Mouse (Mus musculus) kidney, postnatal 4 days (tissue): ENCODE results near the gene Acsf2.

Experiments used
- DNase-seq, 2 experiments: peaks; one replicate each; pipeline ENCODE4 v3.0.0; 2021; ENCODE audit warnings: mixed read lengths in 2 of 2

Acsf2 gene

DNA sequence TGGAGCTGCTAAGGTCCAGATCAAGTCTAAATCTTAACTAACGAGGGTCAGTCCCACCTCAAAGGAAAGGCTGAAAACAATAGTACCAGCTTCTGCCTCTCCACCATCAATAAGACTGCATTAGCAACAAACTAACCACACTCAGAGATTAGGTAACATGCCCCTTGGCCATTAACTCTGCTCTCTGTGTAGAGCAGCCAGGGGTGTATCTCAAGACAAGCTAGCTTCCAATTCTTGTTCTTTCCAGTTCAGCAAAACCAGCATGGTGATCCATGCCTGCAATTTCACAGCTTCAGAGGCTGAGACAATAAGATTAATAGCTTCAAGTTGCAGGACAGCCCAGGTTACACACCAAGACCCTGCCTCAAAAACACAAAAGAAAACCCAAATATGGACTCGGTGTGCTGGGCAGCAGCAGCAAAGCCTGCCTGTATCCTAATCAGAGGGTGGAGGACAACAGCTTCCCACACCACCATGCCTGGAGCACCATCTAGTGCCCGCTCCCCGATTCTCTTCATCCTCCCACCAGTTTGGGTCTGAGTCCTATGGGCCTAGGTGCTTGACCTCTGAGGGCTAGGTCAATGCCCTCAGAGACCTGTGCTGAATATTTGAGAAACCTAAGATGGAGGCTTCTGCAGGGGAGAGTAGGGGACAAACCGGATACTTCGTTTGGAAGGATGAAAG lies 3.1 kb downstream of the Acsf2 start:
- DNase-seq: peak in 1 of 2 experiments; percentile 37

DNA sequence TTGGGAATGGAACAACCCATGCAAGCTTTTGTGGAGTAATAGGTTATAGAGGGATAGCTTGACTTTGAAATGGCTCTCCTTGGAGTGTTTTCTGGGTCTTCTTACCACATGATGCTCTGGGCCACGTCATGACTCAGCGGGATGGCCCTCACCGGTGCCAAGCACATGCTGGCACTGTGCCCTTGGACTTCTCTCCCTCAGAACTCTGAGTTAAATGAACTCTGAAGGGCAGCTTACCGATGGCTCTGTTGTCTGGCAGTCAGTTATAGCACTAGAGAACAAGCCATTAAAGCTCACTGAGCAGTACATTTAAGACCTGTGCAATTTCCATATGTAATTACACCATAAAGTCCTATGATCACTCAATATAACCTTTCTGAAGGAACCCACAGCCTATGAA lies 4.4 kb downstream of the Acsf2 start:
- peak; percentile 41 to 66 for DNase-seq

- DNase-seq: peak; percentile 68 to 74
These were observed 5.3 kb downstream of the Acsf2 start for GRCm38 (mm10) chr11:94596311-94596852.

DNA sequence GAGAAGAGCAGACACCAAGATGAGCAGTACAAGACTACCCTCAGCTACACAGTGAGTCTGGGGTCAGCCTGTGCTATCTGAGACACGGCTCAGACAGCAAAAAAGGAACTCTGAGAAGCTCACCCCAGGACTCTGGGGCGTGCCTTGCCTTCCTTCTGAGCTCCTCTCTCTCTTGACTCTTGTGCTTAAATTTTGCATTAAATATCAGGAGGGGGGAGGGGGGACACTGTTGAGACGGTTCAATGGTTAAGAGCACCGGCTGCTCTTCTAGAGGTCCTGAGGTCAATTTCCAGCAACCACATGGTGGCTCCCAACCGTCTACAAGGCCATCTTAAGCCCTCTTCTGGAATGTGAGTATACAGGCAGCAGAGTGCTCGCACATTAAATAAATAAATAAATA lies 14.2 kb downstream of the Acsf2 start:
- no peak for DNase-seq

DNA sequence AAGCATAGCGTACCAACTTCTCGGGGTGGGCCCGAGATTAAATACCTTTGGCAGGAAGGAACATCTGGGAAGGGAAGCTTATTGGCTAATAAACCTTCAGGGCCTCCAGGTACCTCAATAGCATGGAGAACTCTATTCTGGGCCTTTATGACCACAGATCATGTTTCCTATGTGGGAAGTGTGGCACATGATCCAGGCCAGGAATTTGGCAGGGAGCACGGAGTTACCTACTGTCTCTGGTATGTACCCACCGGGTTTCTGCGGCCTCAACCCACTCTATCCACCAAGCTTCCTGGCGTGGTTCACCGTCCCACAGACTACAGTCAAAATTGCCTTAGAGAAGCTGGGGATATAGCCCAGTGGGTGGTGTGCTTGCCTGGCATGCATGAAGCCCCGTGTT lies 16.6 kb downstream of the Acsf2 start:
- DNase-seq: no peak

DNA sequence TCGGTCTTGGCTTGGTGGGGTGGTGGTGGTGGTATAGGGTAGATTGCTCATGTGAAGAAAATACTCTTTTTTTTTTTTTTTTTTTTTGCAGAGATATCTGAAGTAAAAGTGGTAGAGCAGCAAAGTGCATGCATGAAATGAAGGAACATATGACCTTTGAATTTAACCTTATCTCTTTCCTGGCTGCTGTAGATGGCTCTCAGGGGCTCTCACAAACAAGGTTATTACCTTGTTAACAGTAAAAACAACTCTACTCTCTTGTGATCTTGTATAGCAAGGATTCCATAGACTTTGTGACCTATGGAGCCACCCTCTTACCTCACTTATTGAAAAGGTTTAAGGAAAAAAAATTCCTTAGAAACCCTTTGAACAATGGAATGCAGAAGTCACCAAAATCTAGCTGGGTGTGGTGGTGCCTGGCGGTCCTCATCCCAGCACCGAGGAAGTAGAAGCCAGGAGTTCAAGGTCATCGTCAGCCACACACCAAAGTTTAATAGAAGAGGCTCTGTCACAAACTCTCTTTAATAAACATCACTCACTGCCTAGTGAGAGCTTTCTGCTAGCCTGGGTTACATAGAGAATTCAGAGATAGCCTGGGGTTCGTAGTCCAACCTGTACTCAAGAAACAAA lies 21.4 kb downstream of the Acsf2 start:
- no peak for DNase-seq

GRCm38 (mm10) chr11:94576361-94576760 lies 25.3 kb downstream of the Acsf2 start:
- peak in 1 of 2 experiments; percentile 24 for DNase-seq

DNA sequence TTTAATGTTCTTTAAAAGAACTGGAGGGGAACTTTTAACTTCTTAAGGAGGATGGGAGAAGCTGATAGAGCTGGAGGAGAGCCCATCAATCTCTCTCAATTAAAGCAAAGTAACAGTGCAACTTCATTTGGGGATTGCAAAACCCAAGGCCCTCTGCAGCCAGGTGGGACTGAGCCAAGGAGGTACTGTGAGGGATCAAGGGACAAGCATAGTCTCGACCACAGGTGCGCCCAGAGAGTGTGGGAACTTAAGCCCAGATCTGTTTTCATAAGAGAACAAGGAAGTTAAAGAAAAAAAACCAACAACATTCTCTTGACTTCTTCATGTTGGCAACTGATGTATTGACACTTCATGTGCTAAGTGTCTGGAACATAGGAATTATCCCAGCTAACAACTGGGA lies 26.6 kb downstream of the Acsf2 start:
- DNase-seq: no peak

GRCm38 (mm10) chr11:94574560-94574959 lies 27.1 kb downstream of the Acsf2 start:
- no peak for DNase-seq

DNA sequence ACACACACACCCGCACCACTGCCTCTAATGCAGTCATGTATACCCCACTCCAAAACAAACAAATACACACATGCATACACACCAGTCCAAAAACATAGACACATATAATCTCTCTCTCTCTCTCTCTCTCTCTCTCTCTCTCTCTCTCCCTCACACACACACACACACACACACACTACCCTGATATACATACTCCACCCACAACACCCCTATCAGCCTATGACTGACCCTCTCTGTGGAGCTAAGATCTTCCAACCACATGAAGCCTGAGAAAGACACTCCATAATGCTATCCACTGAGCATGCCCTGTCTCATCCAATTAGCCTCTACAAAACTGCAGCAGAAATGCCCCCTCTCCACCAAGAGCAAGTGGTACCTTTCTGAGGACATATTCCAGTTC lies 29.8 kb downstream of the Acsf2 start:
- DNase-seq: no peak

GRCm38 (mm10) chr11:94570612-94571011 lies 31.1 kb downstream of the Acsf2 start:
- DNase-seq: peak; percentile 62 to 77

GRCm38 (mm10) chr11:94567326-94567725 lies 34.3 kb downstream of the Acsf2 start:
- no peak for DNase-seq

DNA sequence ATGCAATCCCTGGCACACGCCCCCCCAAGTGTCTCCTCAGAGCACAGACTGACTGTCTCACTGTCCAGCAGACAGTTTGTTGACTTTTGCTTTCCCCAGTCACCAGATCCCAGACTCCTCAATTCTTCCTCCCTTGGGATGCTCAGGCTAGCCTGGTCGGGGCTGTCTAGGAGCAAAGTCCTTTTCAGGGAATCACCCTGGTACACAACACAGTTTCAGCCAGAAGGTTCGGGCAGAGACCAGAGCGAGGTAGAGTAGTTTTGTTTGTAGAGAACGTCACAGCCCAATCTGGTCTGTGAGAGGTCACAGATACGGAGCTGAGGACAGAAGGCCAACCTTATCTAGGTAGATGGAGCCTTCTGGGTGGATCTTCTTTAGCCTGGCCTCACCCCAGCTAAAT lies 35.1 kb downstream of the Acsf2 start:
- no peak for DNase-seq

GRCm38 (mm10) chr11:94565151-94565479 lies 36.6 kb downstream of the Acsf2 start:
- peak; percentile 24 to 49 for DNase-seq

DNA sequence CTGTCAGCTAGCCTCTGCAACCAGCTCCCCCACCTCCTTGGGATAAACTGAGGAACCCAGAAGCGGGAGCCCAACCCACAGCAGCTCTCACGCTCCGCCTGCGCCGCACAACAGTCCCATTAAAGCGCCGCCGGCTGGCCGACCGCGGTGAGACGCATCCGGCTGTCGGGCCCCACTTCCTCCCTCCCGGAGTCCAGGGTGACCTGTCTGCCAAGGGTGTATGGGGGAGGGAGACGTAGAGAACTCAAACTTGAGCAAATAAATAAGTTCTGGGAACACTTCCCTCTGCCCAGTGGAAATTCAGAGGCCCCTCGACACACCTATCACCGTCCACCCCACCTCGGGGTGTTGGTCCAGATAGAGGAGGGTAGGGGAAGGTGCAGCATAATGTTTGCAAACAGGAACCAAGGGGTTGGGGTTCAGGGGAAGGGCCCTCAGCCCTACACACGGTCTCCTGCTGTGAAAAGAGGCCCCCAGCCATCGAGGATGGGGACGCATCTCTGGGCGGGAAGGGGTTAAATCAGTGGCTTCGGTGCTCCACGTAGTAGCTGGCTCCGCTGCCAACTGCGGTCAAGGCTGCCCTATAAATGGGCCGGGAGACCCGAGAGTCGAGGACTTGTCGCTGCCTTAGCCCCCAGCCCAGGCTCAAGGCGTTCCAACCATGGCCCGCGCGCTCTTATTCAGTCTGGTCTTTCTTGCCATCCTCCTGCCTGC lies 37.1 kb downstream of the Acsf2 start, which contains the start of gene Chad:
Chad (plus strand) TSS at position 611 of the 714 bp plus-strand sequence.
- peak; percentile 72 to 83 for DNase-seq

DNA sequence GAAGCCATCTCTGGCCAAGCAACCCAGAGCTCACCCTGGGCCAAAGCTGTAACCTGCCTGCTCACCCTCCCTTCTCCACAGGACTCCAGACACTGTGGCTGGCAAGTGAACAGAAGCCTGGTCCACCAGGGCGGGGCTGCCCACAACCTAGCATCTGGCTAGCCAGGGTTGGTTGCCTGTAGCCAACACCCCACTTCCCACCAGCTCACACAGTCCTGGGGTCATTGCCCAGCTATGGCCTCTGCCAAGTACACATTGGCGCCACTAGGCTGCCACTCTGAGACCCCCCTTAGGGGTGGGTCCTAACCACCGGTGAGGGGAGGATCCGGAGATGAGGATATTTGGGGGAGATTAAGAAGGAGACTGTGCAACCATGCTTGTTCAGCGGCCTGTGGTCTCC lies 37.9 kb downstream of the Acsf2 start:
- DNase-seq: no peak

GRCm38 (mm10) chr11:94563383-94563782 lies 38.3 kb downstream of the Acsf2 start:
- no peak for DNase-seq

DNA sequence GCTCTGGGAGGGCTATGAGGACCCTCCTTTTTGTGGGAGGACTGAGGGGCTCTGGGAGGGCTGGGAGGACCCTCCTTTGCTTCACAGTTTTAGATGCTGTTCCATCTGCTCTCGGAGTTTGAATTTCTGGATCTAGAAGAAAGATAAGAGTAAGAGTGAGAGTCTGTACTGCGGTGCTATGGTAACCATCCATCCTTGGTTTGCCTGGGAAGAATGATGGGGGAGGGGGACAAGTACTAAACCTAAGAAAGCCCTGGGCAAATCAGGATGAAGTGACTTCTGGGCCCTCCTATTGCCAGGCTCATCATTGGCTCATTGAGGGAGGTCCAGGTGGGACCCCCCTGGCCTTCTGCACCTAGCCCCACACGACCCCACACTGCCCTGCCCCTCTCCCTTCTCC lies 43.4 kb downstream of the Acsf2 start:
- DNase-seq: no peak

DNA sequence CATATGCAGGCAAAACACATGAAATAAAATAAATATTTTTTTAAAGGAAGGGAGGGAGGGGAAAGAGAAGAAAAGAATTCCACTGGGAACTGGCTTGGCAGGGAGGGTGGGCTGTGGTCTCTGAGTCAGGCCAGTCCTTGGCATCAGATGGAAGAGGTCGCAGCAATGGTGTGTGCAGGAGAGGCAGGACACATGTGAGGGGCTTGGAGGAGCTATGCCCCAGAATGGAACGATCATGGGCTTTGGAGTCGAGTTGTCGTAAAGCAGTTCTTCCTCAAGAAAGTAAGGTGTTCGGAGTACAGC lies 51.3 kb downstream of the Acsf2 start:
- no peak for DNase-seq

GRCm38 (mm10) chr11:94549691-94550441 lies 51.8 kb downstream of the Acsf2 start:
- no peak for DNase-seq

GRCm38 (mm10) chr11:94548888-94549690 lies 52.6 kb downstream of the Acsf2 start, which contains the start of gene Rsad1:
Gene Rsad1 (minus strand): TSS chr11:94549255.
- peak; percentile 97 to 98 for DNase-seq
